Mouse (Mus musculus) G1E (cell line): Measurements from ENCODE around the gene Gm11549. TPM values are rescaled to one million over a fixed set of nuclear protein-coding genes. Genes with fewer than 3 reads are reported as not detected.

Source experiments
- ATAC-seq: 2 replicates; pipeline ENCODE4 v1.8.0; 2016; ENCODE audit warnings: mild to moderate bottlenecking; ENCODE audit not compliant: insufficient number of reproducible peaks, poor library complexity, low FRiP score, severe bottlenecking; ENCODE audit errors: extremely low read depth
- DNase-seq: peaks from one replicate; pipeline ENCODE4 v3.0.0; 2012; ENCODE audit warnings: low spot score
- H3K27me3 ChIP-seq: 2 replicates; pipeline ENCODE4 v1.6.1; 2012; ENCODE audit warnings: mild to moderate bottlenecking, low read length, inconsistent platforms; ENCODE audit not compliant: insufficient read depth
- H3K36me3 ChIP-seq: replicated peaks from 2 replicates; pipeline ENCODE3; 2012; ENCODE audit warnings: mild to moderate bottlenecking, inconsistent platforms
- H3K4me1 ChIP-seq: 2 replicates; pipeline ENCODE4 v1.6.1; 2012; ENCODE audit warnings: low read depth, low read length, inconsistent platforms, mixed read lengths; ENCODE audit not compliant: insufficient read depth
- H3K4me3 ChIP-seq: 2 replicates; pipeline ENCODE4 v1.5.1; 2012; ENCODE audit warnings: low read depth, mild to moderate bottlenecking, inconsistent platforms, low read length, moderate library complexity, mixed read lengths
- H3K9me3 ChIP-seq: replicated peaks from 2 replicates; pipeline ENCODE4 v1.6.1; 2012; ENCODE audit warnings: inconsistent platforms
- CTCF ChIP-seq: IDR thresholded peaks from 2 replicates; pipeline ENCODE4 v1.5.1; 2012; ENCODE audit warnings: low read depth, low read length, inconsistent platforms, mixed read lengths
- GATA1 ChIP-seq: IDR thresholded peaks from 2 replicates; pipeline ENCODE4 v1.6.1; 2012; ENCODE audit warnings: borderline replicate concordance, low read length, inconsistent platforms, mixed read lengths
- GATA2 ChIP-seq: IDR thresholded peaks from 2 replicates; pipeline ENCODE4 v1.6.1; 2012; ENCODE audit warnings: low read depth, low read length, inconsistent platforms, borderline replicate concordance
- POLR2AphosphoS5 ChIP-seq: IDR thresholded peaks from 2 replicates; pipeline ENCODE4 v1.6.1; 2012; ENCODE audit warnings: low read depth, low read length, inconsistent platforms; ENCODE audit not compliant: insufficient replicate concordance
- TAL1 ChIP-seq: conservative IDR thresholded peaks from 2 replicates; pipeline ENCODE4 v1.6.1; 2012; ENCODE audit warnings: low read depth, low read length, inconsistent platforms, mixed read lengths
- polyA plus RNA-seq: library from polyadenylated mRNA; stranded (reverse); fragments of >175 nt; gene quantifications from 2 replicates; pipeline ENCODE4 v1.2.3, GENCODE M21; 2012
- total RNA-seq, 2 experiments: library from RNA; stranded (forward) in 1 of 2; stranded (reverse) in 1 of 2; fragments of 200-1000 nt in 1 of 2; fragments of >200 nt in 1 of 2; fragmentation: Nextera tagmentation in 1 of 2; gene quantifications; 2 replicates each; pipeline ENCODE4 v1.2.3; 2014 to 2017

Gene Gm11549
- total and polyA plus RNA-seq, 3 experiments, result 0.05 TPM; not detected in 2

GRCm38 (mm10) chr3:36494613-36495012 is 27.0 kb downstream of the Gm11549 start:
- DNase-seq (no peak), ATAC-seq (no peak)
- TF ChIP-seq POLR2AphosphoS5 (no peak), TAL1 (no peak), GATA2 (no peak), CTCF (no peak), GATA1 (no peak)
- Histone ChIP-seq H3K27me3 (peaks cover 9% of the 10 kb centered on the region; the same call in 1 of the 2 replicates), H3K4me3 (no peak overlapping the region), H3K9me3 (0 out of 2 replicates have a peak, but pooled peaks cover 3% of the 10 kb centered on the region), H3K4me1 (peaks cover 38% of the 10 kb centered on the region), H3K36me3 (no peaks in the 10 kb centered on the region)

- ATAC-seq, result no peak
- no peaks in the 10 kb centered on the region for H3K36me3 ChIP-seq
Observed at GRCm38 (mm10) chr3:36493641-36494283, 27.9 kb downstream of the Gm11549 start.

GRCm38 (mm10) chr3:36492716-36493391 is 28.8 kb downstream of the Gm11549 start:
- DNase-seq (no peak), ATAC-seq (peak; percentile 72)
- TF ChIP-seq GATA2 (no peak), TAL1 (0 out of 2 replicates have a peak, but pooled peaks have one; percentile 17)
- Histone ChIP-seq H3K4me3 (no peak overlapping the region; the same call in 1 of the 2 replicates), H3K4me1 (peaks cover 38% of the 10 kb centered on the region), H3K27me3 (peaks cover 9% of the 10 kb centered on the region; the same call in 1 of the 2 replicates), H3K9me3 (0 out of 2 replicates have a peak, but pooled peaks cover 3% of the 10 kb centered on the region), H3K36me3 (no peaks in the 10 kb centered on the region)

More at GRCm38 (mm10) chr3:36493641-36494283, 27.9 kb downstream of the Gm11549 start:
- Histone ChIP-seq H3K9me3 (0 out of 2 replicates have a peak, but pooled peaks cover 3% of the 10 kb centered on the region), H3K4me3 (no peak overlapping the region), H3K4me1 (peaks cover 38% of the 10 kb centered on the region), H3K27me3 (peaks cover 9% of the 10 kb centered on the region; the same call in 1 of the 2 replicates)
- no peak for TF ChIP-seq GATA2
- no peak for TF ChIP-seq CTCF
- no peak for TF ChIP-seq TAL1
- TF ChIP-seq GATA1, result no peak
- TF ChIP-seq POLR2AphosphoS5, result no peak
- no peak for DNase-seq

GRCm38 (mm10) chr3:36491535-36491934 is 30.1 kb downstream of the Gm11549 start:
- ATAC-seq (no peak), DNase-seq (no peak)
- Histone ChIP-seq H3K27me3 (peaks cover 5% of the 10 kb centered on the region; the same call in 1 of the 2 replicates), H3K9me3 (0 out of 2 replicates have a peak, but pooled peaks cover 3% of the 10 kb centered on the region), H3K36me3 (no peaks in the 10 kb centered on the region), H3K4me1 (peaks cover 36% of the 10 kb centered on the region), H3K4me3 (no peak overlapping the region)
- TF ChIP-seq GATA2, result no peak
- no peak for TF ChIP-seq GATA1
- no peak for TF ChIP-seq TAL1
- TF ChIP-seq POLR2AphosphoS5, result no peak
- TF ChIP-seq CTCF, result no peak

- Histone ChIP-seq H3K9me3 (0 out of 2 replicates have a peak, but pooled peaks cover 3% of the 10 kb centered on the region), H3K36me3 (no peaks in the 10 kb centered on the region), H3K4me3 (no peak overlapping the region), H3K4me1 (peaks cover 27% of the 10 kb centered on the region), H3K27me3 (peaks cover 8% of the 10 kb centered on the region; the same call in 1 of the 2 replicates)
- DNase-seq, result no peak
- no peak for ATAC-seq
- TF ChIP-seq TAL1, result no peak
- TF ChIP-seq GATA1, result no peak
- no peak for TF ChIP-seq CTCF
- TF ChIP-seq GATA2, result no peak
Observed at GRCm38 (mm10) chr3:36489590-36489910, 32.1 kb downstream of the Gm11549 start.

GRCm38 (mm10) chr3:36488899-36489589 is 32.6 kb downstream of the Gm11549 start:
- H3K27me3 ChIP-seq, result peaks cover 8% of the 10 kb centered on the region; the same call in 1 of the 2 replicates
- no peaks in the 10 kb centered on the region for H3K36me3 ChIP-seq
- ATAC-seq (no peak), DNase-seq (no peak)
- 0 out of 2 replicates have a peak, but pooled peaks cover 3% of the 10 kb centered on the region for H3K9me3 ChIP-seq
- H3K4me3 ChIP-seq, result no peak overlapping the region
- TF ChIP-seq POLR2AphosphoS5 (no peak), GATA1 (no peak), CTCF (no peak), GATA2 (no peak), TAL1 (no peak)
- H3K4me1 ChIP-seq, result peaks cover 23% of the 10 kb centered on the region
